Mouse (Mus musculus) ovary, postnatal 14 days (tissue): ENCODE data around the gene Iqck.

Experiments
- DNase-seq: peaks from one replicate; pipeline ENCODE4 v3.0.0; 2022; ENCODE audit warnings: low spot score

Iqck gene

DNA sequence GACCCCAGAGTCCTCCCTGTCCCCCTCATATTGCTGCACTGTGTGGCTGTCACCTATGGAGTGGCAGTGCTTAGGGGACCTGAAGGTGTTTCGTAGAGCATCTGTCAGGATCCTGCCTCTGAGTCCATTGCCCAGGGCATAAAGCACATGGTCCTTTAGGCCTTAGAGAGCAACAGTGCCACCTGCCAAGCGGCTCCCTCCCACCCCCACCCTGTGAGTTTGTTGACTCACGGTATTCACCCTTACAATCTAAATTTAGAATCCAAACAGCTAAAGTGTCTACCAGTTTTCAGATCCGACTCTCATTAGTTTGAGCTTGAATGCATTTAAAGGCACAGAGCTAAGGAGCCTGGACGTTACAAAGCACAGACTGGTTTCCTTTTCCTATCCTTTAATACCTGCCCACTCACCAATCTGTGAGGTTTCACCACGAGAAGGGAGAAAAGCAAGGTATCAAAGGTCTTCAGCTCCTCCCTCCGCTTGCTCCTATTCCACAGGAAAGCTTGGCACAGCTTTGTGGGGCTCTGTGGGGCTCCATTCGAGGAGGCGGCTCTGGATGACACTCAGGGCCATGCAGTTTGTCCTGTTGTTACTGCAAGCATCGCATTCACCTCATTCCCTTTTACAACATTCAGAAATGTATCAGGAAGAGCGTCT is 98.2 kb downstream of the Iqck start:
- no peak for DNase-seq

DNA sequence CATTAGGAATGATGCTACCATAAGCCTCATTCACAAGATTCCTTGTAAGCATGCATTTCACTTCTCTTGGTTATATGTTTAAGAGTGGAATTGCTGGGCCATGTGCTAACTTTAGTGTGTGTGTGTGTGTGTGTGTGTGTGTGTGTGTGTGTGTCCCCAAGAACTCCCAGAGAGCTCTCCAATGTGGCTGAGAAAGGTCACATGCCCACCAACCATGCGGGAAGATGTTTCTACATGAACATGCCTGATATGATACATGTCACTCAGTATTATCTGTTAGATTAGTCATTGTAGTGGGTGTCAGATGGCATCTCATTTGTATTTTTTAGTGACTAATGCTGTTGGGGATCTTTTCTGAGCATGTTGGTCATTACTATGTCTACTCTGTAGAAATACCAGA is 99.4 kb downstream of the Iqck start:
- no peak for DNase-seq

DNA sequence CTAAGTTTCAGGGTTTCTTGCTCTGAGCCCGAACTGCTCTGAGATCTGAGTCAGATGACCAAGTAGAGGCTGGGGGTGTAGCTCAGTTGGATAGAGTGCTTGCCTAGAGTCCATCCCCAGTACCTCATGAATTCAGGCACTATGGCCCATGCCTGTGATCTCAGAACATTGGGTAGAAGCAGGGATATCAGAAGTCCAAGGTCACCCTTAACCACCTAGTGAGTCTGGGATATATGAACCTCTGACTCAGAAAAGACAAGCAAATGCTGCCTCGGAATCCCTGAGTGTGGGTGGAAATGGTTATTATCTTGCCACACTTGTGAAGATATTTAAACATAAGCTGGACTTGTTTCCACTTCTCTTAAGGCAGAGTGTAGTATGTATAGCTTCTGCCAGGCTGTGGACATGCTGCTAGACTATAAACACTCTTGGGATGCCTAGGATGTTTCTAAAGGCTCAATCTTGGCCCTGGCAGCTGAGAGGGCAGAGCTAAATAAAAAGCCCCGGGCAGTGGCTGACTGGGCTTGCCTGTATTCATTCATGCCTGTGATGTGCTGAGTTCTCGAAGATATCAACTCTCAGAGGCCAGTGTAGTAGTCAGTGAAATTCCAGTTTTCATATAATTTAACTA is 101.2 kb downstream of the Iqck start:
- no peak for DNase-seq

DNA sequence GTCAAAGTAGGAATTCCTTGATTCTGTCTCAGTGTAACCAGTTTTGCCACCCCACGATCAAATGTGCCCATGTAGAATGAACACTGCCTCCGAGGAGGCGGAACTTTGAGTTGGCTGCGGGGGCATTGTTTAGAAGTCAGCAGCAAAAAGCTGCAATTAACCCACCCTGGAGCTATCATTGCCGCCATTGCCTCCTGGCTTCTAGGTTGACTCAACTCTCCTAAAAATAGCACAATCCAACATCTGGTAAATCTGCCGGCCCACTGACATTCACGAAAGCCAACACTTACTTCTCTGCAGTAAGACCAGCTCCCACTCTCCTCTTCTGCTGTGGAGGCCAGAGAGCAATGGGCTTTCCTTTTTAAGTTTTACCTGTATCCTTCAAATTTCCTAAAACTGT is 103.7 kb downstream of the Iqck start:
- no peak for DNase-seq

DNA sequence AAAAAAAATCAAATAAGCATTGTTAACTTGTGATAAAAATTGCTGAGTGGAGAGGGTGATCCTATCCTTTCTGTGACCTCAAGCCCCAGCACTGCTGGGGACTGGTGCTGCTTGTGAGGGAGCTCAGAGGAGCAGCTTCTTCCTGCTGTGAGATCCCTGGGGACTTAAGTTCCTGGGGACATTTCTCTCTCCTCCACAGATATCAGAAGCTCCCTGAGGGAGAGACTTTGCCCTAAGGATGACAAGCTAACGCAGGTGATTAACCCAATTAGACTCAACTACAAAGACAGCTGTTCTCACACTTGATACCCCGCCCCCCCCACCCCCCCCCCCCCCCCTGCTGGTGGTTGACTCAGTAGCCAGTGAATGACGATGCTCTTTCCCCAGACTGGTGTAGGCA is 109.2 kb downstream of the Iqck start:
- no peak for DNase-seq

DNA sequence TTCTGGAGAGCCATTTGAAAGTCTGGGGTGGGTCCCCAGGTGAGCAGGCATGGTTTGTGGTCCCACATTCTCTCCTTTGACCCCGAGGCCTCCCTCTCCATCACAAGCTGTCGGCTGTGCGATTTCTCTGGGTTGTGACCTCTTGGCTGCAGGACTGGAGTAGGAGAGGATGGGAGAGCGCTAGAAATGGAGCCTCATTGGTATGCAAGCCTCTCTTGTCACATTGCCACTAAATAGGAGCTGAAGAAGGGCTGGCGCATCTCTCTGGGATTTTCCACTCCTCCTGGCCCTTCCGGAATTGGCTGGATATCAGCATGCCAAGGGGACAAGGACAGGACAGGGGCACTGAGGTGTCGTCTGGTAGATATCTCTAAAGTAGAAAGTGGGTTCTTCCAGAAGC is 109.6 kb downstream of the Iqck start:
- no peak for DNase-seq

DNA sequence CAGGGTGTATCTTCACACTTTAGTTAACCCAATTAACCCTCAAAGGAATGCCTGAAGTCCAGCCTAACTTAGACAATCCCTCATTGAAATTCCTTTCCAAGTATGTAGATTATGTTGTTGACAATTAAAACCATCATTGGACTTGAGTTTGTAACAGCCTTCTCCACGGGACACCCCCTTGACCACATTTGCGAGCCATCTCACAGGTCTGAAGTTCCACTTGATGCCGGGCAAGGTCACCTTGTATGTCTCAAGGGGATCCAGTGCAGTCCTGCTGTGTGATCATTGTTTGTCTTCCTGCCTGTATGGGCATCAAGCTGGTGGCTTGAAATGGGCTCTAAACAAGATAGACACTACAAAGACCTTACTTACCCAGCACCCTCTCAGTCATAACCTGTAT is 113.3 kb downstream of the Iqck start:
- DNase-seq, result no peak

DNA sequence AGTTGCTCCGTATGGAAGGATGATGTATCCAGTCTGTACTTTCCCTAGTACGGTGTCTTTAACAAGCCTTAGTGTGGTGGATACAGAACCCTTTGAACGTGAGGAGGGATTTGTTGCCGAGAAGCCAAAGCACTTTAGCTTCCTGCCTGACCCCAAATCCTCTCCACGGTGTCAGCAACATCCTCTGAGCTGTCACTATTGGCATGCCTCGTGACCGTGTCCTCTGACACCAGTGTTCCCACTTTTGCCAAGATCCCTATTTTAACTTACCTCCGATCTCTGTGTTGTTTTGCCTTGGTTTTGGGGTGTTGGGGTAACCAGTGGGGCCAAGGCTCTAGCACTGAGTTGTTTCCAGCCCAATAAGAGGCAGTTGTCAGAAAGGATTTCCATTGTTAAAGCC is 115.9 kb downstream of the Iqck start:
- no peak for DNase-seq

DNA sequence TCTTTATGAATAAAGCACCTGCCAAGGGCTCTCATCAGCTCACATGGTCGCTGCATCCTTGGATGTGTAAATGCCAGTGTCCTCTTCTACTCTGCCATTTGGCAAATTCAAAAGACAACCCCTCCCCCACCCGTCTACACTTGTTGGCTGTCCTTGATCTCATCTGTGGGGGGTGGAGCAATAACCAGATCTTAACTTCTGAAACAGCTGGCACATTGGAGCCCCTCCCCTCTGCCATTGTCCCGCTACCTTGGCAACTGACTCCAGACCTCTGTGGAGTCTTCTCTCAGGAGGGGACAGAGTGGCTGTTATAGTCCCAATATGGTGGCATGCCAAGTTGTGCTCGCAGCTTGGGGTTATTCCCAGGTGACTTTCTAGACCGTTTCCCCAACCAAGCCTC is 116.8 kb downstream of the Iqck start:
- no peak for DNase-seq

DNA sequence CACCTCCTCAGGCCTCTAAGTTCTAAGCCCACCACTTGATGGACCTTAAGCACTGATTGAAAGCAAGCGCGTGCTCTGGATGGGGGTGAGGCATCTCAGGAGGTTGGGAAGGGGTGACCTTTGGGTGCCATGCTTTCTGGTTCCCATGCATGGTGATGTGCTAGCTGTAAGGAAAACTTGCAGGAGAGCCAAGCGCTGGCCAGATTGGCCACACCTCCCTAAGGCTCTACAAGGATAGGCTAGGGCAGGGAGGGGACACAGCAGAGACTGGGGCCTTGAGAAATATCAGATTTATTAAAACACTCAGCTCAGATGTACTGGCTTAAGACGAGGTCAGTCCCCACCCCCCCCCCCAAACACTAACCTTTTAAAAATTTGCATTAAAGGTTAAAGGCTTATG is 117.8 kb downstream of the Iqck start:
- no peak for DNase-seq

DNA sequence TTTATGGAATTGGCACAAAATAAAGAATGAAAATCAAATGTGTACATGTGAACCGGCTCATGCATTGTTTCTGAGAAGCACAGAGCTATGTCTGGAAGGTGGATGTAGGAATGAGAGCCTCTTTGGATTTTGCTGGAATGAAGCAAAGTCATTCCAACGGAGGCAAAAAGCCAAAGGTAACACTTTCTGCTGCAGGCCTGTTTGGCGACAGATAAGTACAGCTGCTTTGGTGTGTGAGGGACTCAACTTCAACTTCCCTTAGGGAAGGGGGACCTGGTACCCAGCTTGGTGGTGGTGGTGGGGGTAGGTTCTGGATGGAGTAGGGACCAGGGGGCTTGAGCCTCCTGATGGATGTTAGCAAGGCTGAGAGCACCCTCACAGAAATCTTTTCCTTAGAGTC is 120.3 kb downstream of the Iqck start:
- DNase-seq, result no peak

DNA sequence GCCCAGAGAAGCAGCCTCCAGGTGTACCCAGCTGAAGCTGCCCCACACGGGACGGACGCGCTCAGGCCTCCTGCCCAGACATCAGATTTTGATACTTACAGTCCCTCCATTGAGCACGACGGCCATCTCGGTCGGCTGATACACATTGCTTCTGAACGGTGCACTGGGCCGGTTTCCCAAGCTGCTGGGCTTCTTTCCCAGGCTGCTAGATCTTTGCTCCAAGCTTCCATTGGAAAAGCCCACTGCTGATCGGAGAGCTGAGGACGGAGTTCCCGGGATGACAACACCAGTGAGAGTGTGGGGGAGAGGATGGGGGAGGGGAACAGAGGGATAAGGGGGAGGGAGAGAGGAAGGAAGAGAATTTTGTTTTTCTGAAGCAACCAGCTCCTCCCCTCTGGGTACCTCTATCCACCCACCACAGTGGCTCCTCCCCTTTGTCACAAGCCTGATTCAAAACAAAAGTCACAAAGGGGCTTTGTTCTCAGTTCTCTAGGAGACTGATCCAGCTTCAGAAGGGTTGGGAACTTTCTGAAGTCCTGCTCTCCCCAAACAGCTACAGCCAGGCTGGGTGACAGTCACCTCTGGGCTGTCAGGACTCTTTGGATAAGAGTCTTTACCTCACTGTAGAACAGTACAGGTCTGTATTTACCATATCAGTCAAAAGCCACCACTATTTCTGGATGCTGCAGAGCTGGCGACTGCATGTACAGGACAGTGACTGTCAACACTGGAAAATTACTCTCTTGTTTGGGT is 121.0 kb downstream of the Iqck start:
- peak; percentile 27 for DNase-seq

DNA sequence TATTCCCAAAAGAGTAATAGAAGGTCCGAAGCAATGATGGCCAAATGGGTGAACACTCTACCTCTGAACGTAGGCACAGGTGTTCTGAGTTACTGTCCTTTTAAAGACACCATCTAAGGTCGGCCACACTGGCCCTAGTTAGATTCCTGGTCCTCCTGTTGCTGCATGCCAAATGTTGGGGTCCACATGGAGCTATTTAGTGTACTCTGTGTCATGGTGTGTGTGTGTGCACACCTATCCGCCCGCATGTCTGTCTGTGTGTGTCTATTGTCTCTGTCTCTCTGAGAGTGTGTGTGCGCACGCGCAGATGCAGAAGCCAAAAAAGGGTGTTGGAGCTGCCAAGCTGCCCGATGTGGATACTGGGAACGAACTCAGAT is 121.6 kb downstream of the Iqck start:
- DNase-seq, result no peak

DNA sequence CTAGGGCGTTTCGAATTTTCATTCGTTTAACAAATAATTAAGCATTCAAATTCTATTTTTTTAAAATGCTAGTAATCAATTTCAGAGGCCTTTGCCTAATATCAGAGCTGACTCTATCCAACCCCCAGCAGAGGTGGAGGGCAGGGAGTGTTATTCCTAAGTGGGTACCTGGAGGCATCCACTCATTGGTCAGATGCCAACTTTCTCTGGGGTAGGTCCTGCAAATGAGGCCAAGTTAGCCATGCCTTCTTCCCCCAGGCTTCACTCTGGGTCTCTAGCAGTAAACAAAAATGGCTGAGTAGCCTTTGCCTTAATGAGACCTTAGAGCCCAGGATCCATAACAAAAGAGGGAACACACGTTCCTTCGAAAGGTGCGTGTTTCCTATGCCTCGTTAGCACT is 123.6 kb downstream of the Iqck start:
- DNase-seq, result no peak

DNA sequence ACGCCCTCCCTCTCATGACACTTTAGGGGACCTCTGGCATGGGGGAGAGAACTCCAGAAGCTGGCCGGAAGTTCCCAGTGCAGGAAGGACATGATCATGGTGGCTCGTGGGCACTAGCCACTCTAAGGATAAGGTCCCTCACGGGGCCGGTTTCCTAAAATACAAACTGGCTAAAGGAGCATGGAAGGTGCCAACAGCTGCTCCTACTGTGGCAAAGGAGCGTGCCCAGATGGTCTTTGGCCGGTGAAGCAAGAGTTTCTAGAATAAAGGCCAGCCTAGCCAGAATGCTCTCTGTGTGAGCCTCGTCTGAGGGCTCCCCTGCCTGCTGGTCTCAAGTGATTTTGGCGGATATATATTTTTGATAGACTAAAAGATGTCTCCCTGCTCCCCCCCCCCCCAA is 124.2 kb downstream of the Iqck start:
- DNase-seq, result no peak

DNA sequence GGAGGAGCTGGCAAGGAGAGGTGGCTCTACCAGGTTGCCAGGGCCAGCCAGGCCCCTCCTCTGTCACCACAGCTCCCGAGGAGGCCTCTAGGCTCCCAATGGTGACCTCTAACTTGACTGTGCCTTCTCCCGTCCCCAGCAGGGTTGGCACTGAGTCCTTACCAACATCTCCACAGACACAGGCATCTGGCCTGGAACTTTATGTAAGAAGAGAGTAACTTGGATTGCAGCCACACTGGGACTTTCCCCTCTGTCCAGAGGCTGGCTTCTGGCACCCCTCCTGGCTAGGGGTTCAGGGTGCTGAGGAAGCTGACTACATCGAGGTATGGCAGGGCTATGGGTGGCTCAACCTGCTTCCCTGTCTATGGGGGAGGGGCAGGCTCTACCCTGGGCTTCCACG is 125.8 kb downstream of the Iqck start:
- DNase-seq, result no peak

DNA sequence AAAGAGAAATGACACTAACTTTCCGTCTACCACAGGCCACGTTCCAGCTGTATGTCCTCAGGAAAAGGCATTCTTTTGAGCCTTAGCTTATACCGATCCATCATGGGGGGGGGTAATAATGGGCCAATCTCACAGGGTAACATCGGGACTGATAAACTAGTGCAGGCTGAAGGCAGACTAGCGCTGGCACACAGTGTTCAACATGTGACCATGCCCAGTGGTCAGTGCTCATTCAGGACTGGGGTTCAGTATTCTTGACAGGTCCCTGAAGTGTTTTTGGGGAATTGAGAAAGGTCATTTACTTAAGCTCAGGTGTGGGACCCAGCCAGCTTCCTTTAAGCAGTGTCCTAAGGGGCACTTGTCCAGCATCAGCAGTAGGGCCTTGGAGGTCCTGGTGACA is 126.3 kb downstream of the Iqck start:
- DNase-seq, result no peak

DNA sequence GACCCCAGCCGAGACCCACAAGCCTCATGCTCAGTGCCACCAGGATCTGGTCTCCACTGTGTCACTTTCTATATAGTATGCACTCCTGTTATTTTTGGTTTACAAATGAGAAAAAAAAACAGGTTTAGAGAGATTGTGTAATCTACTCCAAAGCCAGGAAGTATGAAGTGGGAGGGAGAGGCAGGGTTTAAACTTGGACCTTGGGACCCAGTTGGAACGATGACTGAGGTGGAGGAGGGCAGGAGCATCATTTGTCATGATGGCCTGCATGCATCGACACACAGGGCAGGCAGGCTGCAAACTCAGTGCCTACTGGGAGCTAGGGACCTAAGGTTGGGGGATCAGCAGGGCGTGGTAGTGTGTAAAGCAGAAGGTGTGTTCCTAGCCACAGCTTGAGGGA is 127.0 kb downstream of the Iqck start:
- DNase-seq, result no peak

DNA sequence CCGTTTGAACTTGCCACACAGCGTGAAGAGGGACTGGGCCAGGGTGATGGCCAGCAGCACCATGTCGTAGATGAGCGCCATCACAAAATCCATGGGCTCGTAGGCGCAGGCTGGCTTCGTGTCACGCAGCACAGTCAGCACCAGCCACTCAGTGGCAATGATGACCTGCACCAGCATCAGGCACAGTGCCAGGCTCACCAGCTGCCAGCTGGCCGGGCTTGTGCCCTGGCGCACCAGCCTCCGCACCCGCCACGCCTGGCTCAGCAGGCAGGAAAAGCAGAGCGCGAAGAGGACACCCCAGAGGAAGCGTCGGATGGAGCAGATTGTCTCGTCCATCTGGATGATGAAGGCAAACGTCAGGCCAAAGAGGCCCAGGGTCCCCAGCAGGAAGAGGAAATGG is 128.4 kb downstream of the Iqck start:
- DNase-seq, result peak; percentile 50

DNA sequence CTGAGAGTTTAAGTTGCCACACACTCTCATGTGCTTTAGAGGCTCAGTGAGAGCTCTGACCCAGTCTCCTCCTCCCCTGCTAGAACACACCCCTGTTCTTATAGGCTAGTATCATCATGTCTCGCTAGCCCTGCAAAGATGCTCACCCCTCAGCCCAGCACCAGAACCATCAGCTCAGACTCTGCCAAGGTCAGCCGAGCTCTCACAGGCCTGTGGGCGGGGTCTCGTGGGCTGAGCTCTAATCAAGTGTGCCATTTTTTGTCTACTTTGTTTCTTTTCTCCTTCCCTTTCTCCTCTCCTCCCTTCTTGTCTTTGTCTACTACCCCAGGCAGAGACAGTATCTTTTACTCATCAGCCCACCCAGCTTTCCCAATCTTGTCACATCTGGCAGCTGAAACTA is 130.2 kb downstream of the Iqck start:
- no peak for DNase-seq

DNA sequence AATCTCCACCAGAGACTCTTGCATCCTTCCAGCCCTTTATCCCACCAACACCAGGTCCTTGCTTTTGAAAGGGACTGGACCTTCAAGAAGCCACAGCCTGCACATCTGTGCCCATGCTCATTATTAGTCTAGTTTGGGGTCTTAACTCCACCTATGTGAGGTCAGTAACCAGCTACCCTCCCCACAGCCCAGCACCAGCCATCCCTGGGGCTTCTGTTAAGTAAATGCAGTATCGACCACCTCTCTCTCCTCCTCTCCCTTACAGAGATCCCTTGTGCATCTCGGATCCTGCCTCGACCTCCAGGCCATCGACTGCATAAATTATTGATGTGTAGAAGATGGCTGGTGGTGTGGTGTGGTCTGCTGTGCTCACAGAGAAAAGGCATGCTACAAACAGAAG is 130.8 kb downstream of the Iqck start:
- DNase-seq, result no peak

DNA sequence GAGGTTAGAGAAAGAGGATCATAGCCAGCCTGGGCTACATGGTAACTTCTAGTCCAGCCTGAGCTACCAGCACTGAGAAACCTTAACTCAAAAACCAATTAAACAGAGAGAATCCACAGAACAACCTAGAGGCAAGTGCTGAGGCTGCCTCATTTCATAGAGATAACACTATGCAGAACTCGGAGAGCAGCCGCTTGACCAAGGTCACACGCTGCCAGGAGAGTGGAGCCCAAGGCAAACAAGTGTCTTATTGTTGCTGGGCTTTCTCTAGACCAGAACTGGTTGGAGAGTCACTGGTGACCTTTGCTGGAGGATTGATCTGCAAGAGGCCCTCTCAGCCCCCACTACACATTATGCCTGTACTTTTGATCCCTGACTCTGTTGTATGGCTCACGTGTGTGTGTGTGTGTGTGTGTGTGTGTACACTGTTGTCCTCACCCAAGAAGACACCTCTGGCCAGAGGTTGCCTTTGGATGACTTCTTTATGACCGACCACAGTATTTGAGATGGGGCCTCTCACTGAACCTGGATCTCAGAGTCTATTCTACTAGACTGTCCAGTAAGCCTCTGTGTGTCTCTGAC is 133.8 kb downstream of the Iqck start:
- DNase-seq, result no peak

DNA sequence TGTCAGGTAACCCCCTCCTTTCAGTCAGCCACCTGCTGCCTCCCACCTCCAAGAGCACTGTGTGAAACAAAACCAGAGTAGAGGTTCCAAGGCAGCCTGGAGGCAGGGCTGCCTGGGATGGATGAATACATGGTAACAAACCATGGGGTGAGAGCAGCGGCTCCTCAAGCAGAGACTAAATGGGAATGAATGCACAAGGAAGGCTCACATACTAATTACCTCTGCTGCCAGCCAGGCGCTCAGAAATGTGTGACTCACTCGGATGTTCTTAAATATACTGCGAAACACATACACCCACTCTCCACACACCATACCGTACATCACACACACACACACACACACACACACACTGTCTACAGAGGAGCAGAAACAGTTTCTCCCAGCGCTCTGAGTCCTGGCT is 134.7 kb downstream of the Iqck start:
- DNase-seq, result no peak
